Mouse (Mus musculus) limb, embryonic 10.5 days (tissue): ENCODE measurements around the gene Magoh. TPM values are rescaled to one million over a fixed set of nuclear protein-coding genes. Genes with fewer than 3 reads are reported as not detected.

Source experiments
- DNase-seq: peaks from one replicate; pipeline ENCODE4 v3.0.0-alpha.2; 2017; ENCODE audit warnings: low spot score
- H3K27ac ChIP-seq: fragments of 300-500 bp; sonication (generic); 2 replicates; pipeline ENCODE4 v1.5.1; 2016; ENCODE audit warnings: mild to moderate bottlenecking
- H3K27me3 ChIP-seq: fragments of 300-500 bp; sonication (generic); 2 replicates; pipeline ENCODE4 v1.6.1; 2016; ENCODE audit warnings: low read depth, mild to moderate bottlenecking; ENCODE audit not compliant: poor library complexity, severe bottlenecking
- H3K36me3 ChIP-seq: fragments of 300-500 bp; sonication (generic); 2 replicates; pipeline ENCODE4 v1.6.1; 2016; ENCODE audit warnings: mild to moderate bottlenecking, moderate library complexity
- H3K4me1 ChIP-seq: fragments of 300-500 bp; sonication (generic); 2 replicates; pipeline ENCODE4 v1.6.1; 2016
- H3K4me3 ChIP-seq: fragments of 300-500 bp; sonication (generic); 2 replicates; pipeline ENCODE4 v1.5.1; 2016; ENCODE audit warnings: mild to moderate bottlenecking, moderate library complexity
- H3K9me3 ChIP-seq: fragments of 300-500 bp; sonication (generic); replicated peaks from 2 replicates; pipeline ENCODE4 v1.6.1; 2016; ENCODE audit warnings: mild to moderate bottlenecking
- WGBS: fragments of 180-500 bp; shearing (Covaris S2); methylation state at CpG from one replicate; pipeline ENCODE4 v1.1.7; 2016; 5-methylcytosine and 5-hydroxymethylcytosine counted together
- polyA plus RNA-seq: library from polyadenylated mRNA; unstranded; fragments of >200 nt; fragmentation: Nextera tagmentation; extraction: Ambion mirVana; gene quantifications from 2 replicates; pipeline ENCODE4 v1.2.1, GENCODE M21; 2016

Magoh gene
- polyA plus RNA-seq, 1 experiment from 2014 or later, result 242 TPM

- DNase-seq, result no peak
- no peaks in the 10 kb centered on the region for H3K27me3 ChIP-seq
- no peak overlapping the region for H3K4me3 ChIP-seq
- no peaks in the 10 kb centered on the region for H3K36me3 ChIP-seq
- H3K27ac ChIP-seq, result no peak overlapping the region
- no peaks in the 10 kb centered on the region for H3K4me1 ChIP-seq
- whole genome bisulfite sequencing, result 64% methylated on average over 3 of the region's 3 CpGs
- no peaks in the 10 kb centered on the region for H3K9me3 ChIP-seq
Measured at GRCm38 (mm10) chr4:107935254-107935653, 55.7 kb downstream of the Magoh start.

Other genes starting within 250 kb of the Magoh start
- gene Dmrtb1, start 195.5 kb upstream of the Magoh start, polyA plus RNA-seq, result 0.21 and 0.36 TPM in 2 replicates
- gene Lrp8, start 77.5 kb upstream of the Magoh start, polyA plus RNA-seq, result 7.3 and 7.9 TPM in 2 replicates
- 104 and 117 TPM in 2 replicates for gene 0610037L13Rik, start 10.1 kb downstream of the Magoh start, polyA plus RNA-seq
- gene Cpt2, start 43.9 kb downstream of the Magoh start, polyA plus RNA-seq, result 39.7 and 41.6 TPM in 2 replicates
- gene Slc1a7, start 88.6 kb downstream of the Magoh start, polyA plus RNA-seq, result not detected in 2 replicates
- 0.16 and 0.33 TPM in 2 replicates for gene Podn, start 216.7 kb downstream of the Magoh start, polyA plus RNA-seq